Mouse (Mus musculus) urinary bladder, postnatal 25 days (tissue): ENCODE results near the gene Smyd4.

ENCODE experiments used
- DNase-seq: peaks from one replicate; pipeline ENCODE4 v3.0.0; 2022; ENCODE audit warnings: low spot score

Gene Smyd4

GRCm38 (mm10) chr11:75452812-75453557 is 104.8 kb downstream of the Smyd4 start:
- no peak for DNase-seq

GRCm38 (mm10) chr11:75453991-75454930 is 106.0 kb downstream of the Smyd4 start, which contains the start of gene Wdr81:
Gene Wdr81, minus strand, starts transcription at chr11:75454717.
- peak; percentile 77 for DNase-seq
